Mouse (Mus musculus): ENCODE measurements around the gene Pcgf5.

DNA sequence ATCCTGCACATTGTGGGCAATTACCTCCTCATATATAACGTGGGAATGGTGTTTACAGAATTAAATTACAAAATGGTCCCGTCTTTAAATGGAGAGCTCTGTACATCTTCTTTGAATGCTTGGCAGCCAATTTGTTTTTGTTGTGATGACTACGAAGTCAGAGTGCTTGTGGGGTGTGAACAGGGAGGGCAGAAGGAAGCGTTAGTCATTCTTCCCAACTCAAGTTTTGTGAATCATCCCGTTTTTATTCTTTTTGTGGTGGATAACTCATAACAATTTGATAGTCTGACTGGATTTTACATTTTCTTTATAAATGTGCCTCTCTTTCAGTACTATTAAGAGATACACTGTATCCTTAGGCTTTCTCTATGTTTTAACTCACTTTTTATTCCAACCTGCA lies 42.6 kb upstream of the Pcgf5 start:
- TF ChIP-seq POLR2A (IDR thresholded peaks at IDR 0.05; ENCODE audit: insufficient read depth, low read depth, low read length) (no peak), CTCF (IDR thresholded peaks at IDR 0.05; ENCODE audit: insufficient read depth, low read depth, low read length) (no peak)
